Mouse (Mus musculus): ENCODE data around the gene Hnrnpul2. TPM values are rescaled to one million over a fixed set of nuclear protein-coding genes. Genes with fewer than 3 reads are reported as not detected.

The Hnrnpul2 gene
- total and polyA plus RNA-seq, 3 experiments: 17.8 to 81.6 (median 44.3) TPM

DNA sequence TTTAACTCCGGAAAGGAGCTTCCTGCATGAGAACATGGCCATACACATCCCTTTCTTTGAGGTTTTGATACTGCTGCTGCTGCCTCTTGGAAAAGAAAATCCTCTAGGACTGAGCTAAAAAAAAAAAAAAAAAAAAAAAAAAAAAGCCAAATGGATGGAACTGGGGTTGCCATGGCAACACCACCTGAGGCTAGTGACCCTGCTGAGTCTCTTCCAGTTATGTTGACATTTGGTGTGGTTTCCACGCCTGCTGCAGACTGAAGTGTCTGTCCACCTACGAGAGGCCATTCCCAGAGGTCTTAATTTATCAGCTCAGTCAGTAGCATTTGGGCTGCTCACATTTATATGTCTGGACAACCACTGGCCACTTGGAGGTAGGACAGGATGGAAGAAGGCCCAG is 31.3 kb upstream of the Hnrnpul2 start:
- Histone ChIP-seq H3K9me3 (replicated peaks; ENCODE audit: low read length) (peaks cover 6% of the 10 kb centered on the region), H3K79me2 (replicated peaks; ENCODE audit: control insufficient read depth, extremely low read depth, insufficient read depth, poor library complexity, severe bottlenecking) (no peaks in the 10 kb centered on the region; the same call in 1 of the 2 replicates), H3K27me3 (replicated peaks) (no peaks in the 10 kb centered on the region), H3K4me2 (ENCODE audit: insufficient read depth, low read depth, poor library complexity, severe bottlenecking) (no peak overlapping the region), H3K9ac (ENCODE audit: insufficient read depth, low read depth) (no peak overlapping the region), H3K27ac (ENCODE audit: insufficient read depth, low read depth) (no peak overlapping the region), H3K4me3 (replicated peaks in 1 of 3; ENCODE audit: low read depth in 2 of 3, low read length in 2 of 3, poor library complexity in 1 of 3) (no peak overlapping the region), H3K36me3 (replicated peaks in 1 of 2; ENCODE audit: control insufficient read depth in 1 of 2, insufficient read depth in 1 of 2, low read length in 1 of 2) (peaks cover 12 to 33% of the 10 kb centered on the region in 2 experiments), H3K4me1 (ENCODE audit: control insufficient read depth in 1 of 2, insufficient read depth in 2 of 2) (peaks cover 2 to 17% of the 10 kb centered on the region in 2 experiments; a peak in 3 of 4 replicates)
- TF ChIP-seq ZNF384 (IDR thresholded peaks at IDR 0.05; ENCODE audit: low read depth, low read length): peak; percentile 56
- no peak for TF ChIP-seq NRF1 (IDR thresholded peaks at IDR 0.05; ENCODE audit: low read depth, low read length)
- in situ Hi-C loops (cut with MboI; ENCODE audit: low pct_ligation_motif_present, low pct_unique_long_range_greater_than_20kb, low sequenced_read_pairs): no loop called here
- no peak for DNase-seq (ENCODE audit: extremely low read depth)
- dilution Hi-C loops (cut with MboI; ENCODE audit: extremely low pct_ligation_motif_present, extremely low pct_unique_long_range_greater_than_20kb, low sequenced_read_pairs): no loop called here

DNA sequence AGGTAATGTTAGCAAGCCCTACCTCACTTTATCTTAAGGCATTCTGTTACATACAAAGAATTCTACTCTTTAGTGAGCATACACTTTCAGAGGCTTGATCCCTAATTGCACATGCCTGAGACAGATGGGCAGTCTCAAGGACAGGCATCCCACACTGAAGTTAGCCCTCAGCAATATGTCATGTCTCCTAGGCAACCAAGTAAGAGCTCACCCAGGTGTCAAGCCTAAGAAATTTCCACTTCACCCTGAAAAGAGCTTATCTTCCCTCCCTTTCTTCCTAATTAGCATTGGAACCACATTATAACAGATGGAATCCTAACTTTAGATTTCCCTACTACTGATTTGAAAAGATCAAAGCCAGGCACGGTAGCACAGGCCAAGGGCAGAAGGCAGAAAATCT is 30.6 kb upstream of the Hnrnpul2 start:
- in situ Hi-C loops (cut with MboI; ENCODE audit: low pct_ligation_motif_present, low pct_unique_long_range_greater_than_20kb, low sequenced_read_pairs): no loop called here
- no peak for TF ChIP-seq POLR2A (IDR thresholded peaks at IDR 0.05; ENCODE audit: low read depth, low read length)
- TF ChIP-seq RAD21 (IDR thresholded peaks at IDR 0.05; ENCODE audit: low read depth, low read length): no peak
- TF ChIP-seq NELFE (IDR thresholded peaks at IDR 0.05; ENCODE audit: low read depth, low read length): no peak
- TF ChIP-seq SMC3 (IDR thresholded peaks at IDR 0.05; ENCODE audit: low read depth, low read length): no peak
- TF ChIP-seq RCOR1 (conservative IDR thresholded peaks at IDR 0.05; ENCODE audit: low read depth, low read length): no peak
- TF ChIP-seq IRF4 (IDR thresholded peaks at IDR 0.05; ENCODE audit: low read depth, low read length): no peak
- no peak for TF ChIP-seq JUND (conservative IDR thresholded peaks at IDR 0.05; ENCODE audit: low read depth, low read length)
- no peak for TF ChIP-seq MAX (IDR thresholded peaks at IDR 0.05; ENCODE audit: low read length)
- TF ChIP-seq ZNF384 (IDR thresholded peaks at IDR 0.05; ENCODE audit: low read depth, low read length): no peak
- no peak for TF ChIP-seq JUN (IDR thresholded peaks at IDR 0.05; ENCODE audit: insufficient read depth, low read depth, low read length)
- TF ChIP-seq NRF1 (IDR thresholded peaks at IDR 0.05; ENCODE audit: low read depth, low read length): no peak
- TF ChIP-seq HCFC1 (IDR thresholded peaks at IDR 0.05; ENCODE audit: low read depth, low read length): no peak
- no peak for TF ChIP-seq ZKSCAN1 (IDR thresholded peaks at IDR 0.05; ENCODE audit: borderline replicate concordance, low read depth, low read length)
- TF ChIP-seq TBP (conservative IDR thresholded peaks at IDR 0.05; ENCODE audit: low read depth, low read length): no peak
- no peak for TF ChIP-seq SIN3A (IDR thresholded peaks at IDR 0.05; ENCODE audit: low read length)
- no peak for TF ChIP-seq BHLHE40 (IDR thresholded peaks at IDR 0.05; ENCODE audit: low read depth, low read length)
- no peak for TF ChIP-seq MAFK (IDR thresholded peaks at IDR 0.05; ENCODE audit: insufficient replicate concordance, low read length)
- Histone ChIP-seq H3K9me3 (replicated peaks; ENCODE audit: low read length) (peaks cover 12% of the 10 kb centered on the region), H3K4me2 (ENCODE audit: insufficient read depth, low read depth, poor library complexity, severe bottlenecking) (no peak overlapping the region), H3K4me3 (replicated peaks in 1 of 3; ENCODE audit: low read depth in 2 of 3, low read length in 2 of 3, poor library complexity in 1 of 3) (no peak overlapping the region), H3K79me2 (replicated peaks; ENCODE audit: control insufficient read depth, extremely low read depth, insufficient read depth, poor library complexity, severe bottlenecking) (no peaks in the 10 kb centered on the region; the same call in 1 of the 2 replicates), H3K27me3 (replicated peaks) (no peaks in the 10 kb centered on the region), H3K4me1 (ENCODE audit: control insufficient read depth in 1 of 2, insufficient read depth in 2 of 2) (peaks cover 2 to 17% of the 10 kb centered on the region in 2 experiments; a peak in 3 of 4 replicates), H3K9ac (ENCODE audit: insufficient read depth, low read depth) (no peak overlapping the region), H3K36me3 (replicated peaks in 1 of 2; ENCODE audit: control insufficient read depth in 1 of 2, insufficient read depth in 1 of 2, low read length in 1 of 2) (peaks cover 15 to 35% of the 10 kb centered on the region in 2 experiments), H3K27ac (ENCODE audit: insufficient read depth, low read depth) (no peak overlapping the region)
- DNase-seq (ENCODE audit: extremely low read depth): no peak
- dilution Hi-C loops (cut with MboI; ENCODE audit: extremely low pct_ligation_motif_present, extremely low pct_unique_long_range_greater_than_20kb, low sequenced_read_pairs): no loop called here

Data from CH12.LX (cell line).